Mouse (Mus musculus): ENCODE data around the gene Brinp3.

DNA sequence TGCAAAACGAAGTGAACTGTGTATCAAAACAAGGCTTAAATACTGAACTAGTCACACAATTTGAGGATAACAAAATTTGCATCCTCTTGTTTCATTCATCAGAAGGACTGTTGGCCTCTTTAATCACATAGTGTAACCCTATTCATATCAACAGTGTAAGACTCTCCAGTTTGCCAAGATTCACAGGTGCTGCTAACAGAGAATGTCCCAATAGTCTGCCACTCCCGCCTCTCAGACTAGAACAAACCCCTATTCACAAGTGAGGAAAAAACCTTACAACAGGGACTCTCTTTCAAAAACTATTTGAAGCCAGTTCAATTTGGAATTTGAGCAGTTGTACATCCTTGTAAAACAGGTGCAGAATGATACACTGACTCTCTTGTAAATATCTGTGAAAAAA is 349.5 kb downstream of the Brinp3 start:
- TF ChIP-seq CTCF (IDR thresholded peaks at IDR 0.05; ENCODE audit: low read depth, low read length): no peak
- no peak for TF ChIP-seq POLR2A (IDR thresholded peaks at IDR 0.05; ENCODE audit: borderline replicate concordance, low read depth, low read length)

Measured in bone marrow macrophage, adult 2 months (primary cell).